Mouse (Mus musculus) bone marrow, adult 2 months (tissue): ENCODE data around the gene Rgl2. TPM values are rescaled to one million over a fixed set of nuclear protein-coding genes. Genes with fewer than 3 reads are reported as not detected.
A peak's percentile ranks its signal among the peaks of the same experiment; 100 is the strongest.

Experiments
- H3K27ac ChIP-seq: fragments of 200-500 bp; 2 replicates; pipeline ENCODE4 v1.5.1; 2012; ENCODE audit warnings: low read depth, mild to moderate bottlenecking, control low read depth, inconsistent platforms, low read length; ENCODE audit not compliant: control insufficient read depth, poor library complexity, insufficient read depth
- H3K4me1 ChIP-seq: fragments of 200-500 bp; 2 replicates; pipeline ENCODE4 v1.6.1; 2011; ENCODE audit warnings: low read length; ENCODE audit not compliant: control insufficient read depth, insufficient read depth
- H3K4me3 ChIP-seq: fragments of 200-500 bp; replicated peaks from 2 replicates; pipeline ENCODE3; 2011; ENCODE audit warnings: mild to moderate bottlenecking, low read depth, low read length, control low read depth; ENCODE audit not compliant: control insufficient read depth
- CTCF ChIP-seq: fragments of 200-500 bp; IDR thresholded peaks from 2 replicates; pipeline ENCODE4 v1.5.1; 2011; ENCODE audit warnings: low read length, control low read depth; ENCODE audit not compliant: control insufficient read depth, insufficient read depth
- POLR2A ChIP-seq: fragments of 200-500 bp; IDR thresholded peaks from 2 replicates; pipeline ENCODE4 v1.6.1; 2011; ENCODE audit warnings: low read depth, mild to moderate bottlenecking, control low read depth, low read length, borderline replicate concordance; ENCODE audit not compliant: control insufficient read depth
- WGBS: fragments of 180-500 bp; shearing (Covaris S2); methylation state at CpG from one replicate; pipeline ENCODE4 v1.1.7; 2018; 5-methylcytosine and 5-hydroxymethylcytosine counted together
- polyA plus RNA-seq: library from polyadenylated mRNA; stranded (reverse); fragments of >200 nt; gene quantifications from 2 replicates; pipeline ENCODE4 v1.2.4, GENCODE M21; 2011; ENCODE audit warnings: low replicate concordance; ENCODE audit not compliant: missing spikeins, insufficient read depth, insufficient read length

Gene Rgl2
- polyA plus RNA-seq, 1 experiment, result 173 TPM

DNA sequence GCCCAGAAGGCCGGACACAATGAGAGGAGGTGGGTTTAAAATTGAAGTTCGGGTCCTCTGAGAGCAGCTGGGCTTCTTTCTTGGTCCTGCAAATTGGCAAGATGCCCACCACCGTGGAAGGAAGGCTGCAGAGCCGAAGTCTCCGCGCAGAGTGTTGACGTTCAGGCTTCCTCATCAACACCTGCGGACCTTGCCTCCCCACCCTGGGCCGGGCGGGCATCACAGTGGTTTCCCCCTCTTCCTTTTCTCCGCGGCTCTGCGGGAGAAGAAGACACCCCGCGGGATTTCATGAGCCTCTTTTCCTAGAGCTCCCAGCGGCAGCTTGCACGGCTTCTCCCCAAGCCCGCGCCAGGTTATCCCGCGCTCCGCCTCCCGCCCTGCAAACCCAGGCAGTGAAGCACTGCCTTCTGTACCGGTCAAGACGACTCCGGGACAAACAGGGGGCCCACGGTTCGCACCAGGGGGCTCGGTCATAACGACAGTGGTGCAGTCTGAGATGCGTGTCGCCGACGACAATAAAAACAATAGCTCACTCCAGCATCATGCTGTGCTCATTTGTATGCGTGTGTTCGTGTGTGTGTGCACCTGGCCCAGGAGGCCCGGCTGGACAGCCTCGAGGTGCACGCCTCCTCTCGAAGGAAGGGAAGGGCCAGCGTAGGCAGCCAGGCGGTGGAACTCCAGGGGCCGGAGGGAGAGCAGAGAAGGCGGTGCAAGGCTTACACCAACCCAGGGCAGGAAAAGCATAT lies 20.8 kb upstream of the Rgl2 start:
- peak; percentile 16; the same call in 1 of the 2 replicates for TF ChIP-seq POLR2A
- TF ChIP-seq CTCF, result no peak
- under 1% methylated on average over 44 of the region's 44 CpGs for WGBS
- Histone ChIP-seq H3K27ac (peak overlapping the region; percentile 91), H3K4me3 (peak overlapping the region; percentile 79), H3K4me1 (no peaks in the 10 kb centered on the region; the same call in 1 of the 2 replicates)

DNA sequence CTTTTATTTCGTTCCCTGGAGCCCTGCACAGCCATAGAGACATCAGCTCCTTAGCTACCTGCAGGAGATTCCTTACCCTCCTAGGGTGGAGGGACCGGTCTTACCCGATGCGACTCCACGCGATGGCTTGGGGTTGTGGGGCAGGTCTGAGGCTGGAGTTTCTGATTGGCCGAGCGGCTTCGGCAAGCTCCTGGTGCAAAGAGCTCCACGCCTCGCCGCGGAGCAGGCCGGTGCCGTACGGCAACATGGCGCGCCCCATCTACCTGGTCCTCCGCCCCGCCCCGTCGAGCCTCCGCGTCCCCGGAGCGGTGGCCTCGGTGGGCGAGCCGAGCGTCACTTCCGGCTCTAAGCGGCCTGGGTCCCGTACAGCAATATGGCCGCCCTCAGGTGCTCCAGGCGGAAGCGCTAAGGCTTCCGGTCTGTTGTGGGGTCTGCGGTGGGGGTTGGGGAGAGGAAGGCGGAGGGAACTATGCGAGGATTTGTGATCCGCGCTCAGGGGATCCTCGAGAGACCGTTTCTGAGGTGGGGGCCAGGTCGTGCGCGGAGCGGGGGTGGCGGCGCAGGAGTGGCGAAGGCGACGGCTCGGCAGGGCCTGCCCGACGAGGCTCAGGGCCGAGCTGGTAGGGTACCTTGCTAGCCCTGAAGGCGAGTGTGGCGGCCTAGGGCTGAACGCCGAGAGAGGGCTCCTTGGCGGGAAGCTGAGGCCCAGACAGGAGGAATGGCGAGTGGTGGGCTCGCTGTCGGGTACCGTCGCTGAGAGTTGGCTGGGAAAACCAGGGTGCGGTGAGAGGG lies 20.1 kb upstream of the Rgl2 start, which contains the start of gene Daxx:
Gene Daxx, plus strand, starts transcription at position 338 of the 792 bp plus-strand sequence.
- TF ChIP-seq POLR2A (peak; percentile 32; the same call in 1 of the 2 replicates), CTCF (no peak)
- peak within 1 kb of the TSS; percentile 91 for H3K27ac ChIP-seq
- peak within 1 kb of the TSS; percentile 79 for H3K4me3 ChIP-seq
- no peaks in the 10 kb centered on the region; the same call in 1 of the 2 replicates for H3K4me1 ChIP-seq
- WGBS, result under 1% methylated on average over 68 of the region's 68 CpGs

DNA sequence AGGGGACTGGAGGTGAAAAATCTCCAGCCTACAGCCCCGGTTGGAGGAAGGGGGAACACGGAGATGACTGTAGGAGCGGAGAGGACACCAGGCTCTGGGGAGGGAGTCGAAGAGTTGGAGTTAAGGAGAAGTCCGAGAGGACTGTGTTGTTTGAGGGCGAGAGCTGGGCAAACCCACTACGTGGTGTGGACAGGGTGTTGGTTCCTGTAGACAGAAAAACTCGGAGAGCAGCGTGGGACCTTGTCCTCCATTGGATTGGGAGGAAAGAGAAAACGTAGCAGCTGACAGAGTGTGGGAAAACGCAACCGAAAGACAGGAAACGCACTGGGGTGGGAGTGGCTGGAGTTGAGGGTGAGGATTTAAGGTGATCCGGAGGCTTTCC lies 19.5 kb upstream of the Rgl2 start:
- Histone ChIP-seq H3K27ac (peak overlapping the region; percentile 91), H3K4me1 (no peaks in the 10 kb centered on the region; the same call in 1 of the 2 replicates), H3K4me3 (peak overlapping the region; percentile 79)
- WGBS, result under 1% methylated on average over 14 of the region's 14 CpGs
- TF ChIP-seq CTCF, result no peak
- TF ChIP-seq POLR2A, result no peak

DNA sequence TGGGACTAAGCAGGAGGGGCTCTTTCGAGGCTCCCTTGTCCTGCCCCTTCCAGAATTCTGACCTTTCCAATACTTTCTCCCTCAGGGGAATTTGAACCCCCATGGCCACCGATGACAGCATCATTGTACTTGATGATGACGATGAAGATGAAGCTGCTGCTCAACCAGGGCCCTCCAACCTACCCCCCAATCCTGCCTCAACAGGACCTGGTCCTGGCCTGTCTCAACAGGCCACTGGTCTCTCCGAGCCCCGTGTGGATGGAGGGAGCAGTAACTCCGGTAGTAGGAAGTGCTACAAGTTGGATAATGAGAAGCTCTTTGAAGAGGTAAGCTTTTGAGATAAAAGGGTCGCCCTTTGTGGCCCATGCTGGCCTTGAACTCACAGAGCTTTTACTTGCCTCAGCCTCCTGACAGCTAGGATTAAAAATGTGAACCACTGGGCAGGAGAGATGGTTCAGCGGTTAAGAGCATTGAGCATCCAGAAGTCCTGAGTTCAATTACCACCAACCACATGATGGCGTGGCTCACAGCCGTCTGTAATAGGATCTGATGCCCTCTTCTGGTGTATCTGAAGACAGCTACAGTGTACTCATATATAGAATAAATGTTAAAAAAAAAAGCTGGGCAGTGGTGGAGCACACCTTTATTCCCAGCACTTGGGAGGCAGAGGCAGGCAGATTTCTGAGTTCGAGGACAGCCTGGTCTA lies 18.8 kb upstream of the Rgl2 start:
- 39% methylated on average over 11 of the region's 11 CpGs for WGBS
- no peak for TF ChIP-seq POLR2A
- no peak for TF ChIP-seq CTCF
- H3K4me1 ChIP-seq, result peaks cover 2% of the 10 kb centered on the region

GRCm38 (mm10) chr17:33911052-33911812 lies 18.1 kb upstream of the Rgl2 start:
- no peak overlapping the region for H3K27ac ChIP-seq
- 88% methylated on average over 31 of the region's 31 CpGs for WGBS
- peaks cover 2% of the 10 kb centered on the region for H3K4me1 ChIP-seq
- H3K4me3 ChIP-seq, result no peak overlapping the region
- no peak for TF ChIP-seq CTCF
- TF ChIP-seq POLR2A, result no peak

More for the DNA sequence above, 18.8 kb upstream of the Rgl2 start:
- H3K27ac ChIP-seq, result peak overlapping the region; percentile 91
- peak overlapping the region; percentile 79 for H3K4me3 ChIP-seq

GRCm38 (mm10) chr17:33911813-33912414 lies 17.4 kb upstream of the Rgl2 start:
- 91% methylated on average over 28 of the region's 28 CpGs for WGBS
- H3K4me1 ChIP-seq, result peaks cover 3% of the 10 kb centered on the region
- H3K27ac ChIP-seq, result no peak overlapping the region
- TF ChIP-seq POLR2A (no peak), CTCF (no peak)
- H3K4me3 ChIP-seq, result no peak overlapping the region

DNA sequence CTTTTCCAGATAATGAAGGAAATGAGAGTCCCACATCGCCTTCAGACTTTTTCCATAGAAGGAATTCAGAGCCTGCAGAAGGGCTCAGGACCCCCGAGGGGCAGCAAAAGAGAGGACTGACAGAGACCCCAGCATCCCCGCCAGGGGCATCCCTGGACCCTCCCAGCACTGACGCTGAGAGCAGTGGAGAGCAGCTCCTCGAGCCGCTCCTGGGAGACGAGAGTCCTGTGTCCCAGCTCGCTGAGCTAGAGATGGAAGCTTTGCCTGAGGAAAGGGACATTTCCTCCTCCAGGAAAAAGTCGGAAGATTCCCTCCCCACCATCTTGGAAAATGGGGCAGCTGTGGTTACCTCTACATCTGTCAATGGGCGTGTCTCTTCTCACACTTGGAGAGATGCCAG lies 16.1 kb upstream of the Rgl2 start:
- Histone ChIP-seq H3K4me3 (no peak overlapping the region), H3K4me1 (peaks cover 5% of the 10 kb centered on the region), H3K27ac (no peak overlapping the region)
- no peak for TF ChIP-seq POLR2A
- TF ChIP-seq CTCF, result no peak
- 80% methylated on average over 10 of the region's 10 CpGs for WGBS
